Mouse (Mus musculus) activated CD4-positive, CD25-positive, alpha-beta regulatory T cell, adult 4 months (primary cell): ENCODE measurements around the gene Ncor2. TPM values are rescaled to one million over a fixed set of nuclear protein-coding genes. Genes with fewer than 3 reads are reported as not detected.
"Not testable (repeated sequence)": the region's sequence is repeated elsewhere in the genome, so short reads cannot be mapped to it uniquely, and the experiment has no call there.

Experiments
- ATAC-seq: one replicate; pipeline ENCODE4 v1.8.0; 2017
- polyA plus RNA-seq, 2 experiments: library from polyadenylated mRNA; unstranded; fragments of 100-300 nt; shearing (Covaris generic); gene quantifications; one replicate each; pipeline ENCODE4 v1.2.1; 2017

The Ncor2 gene
- 1 to 10 TPM; 2.9 to 8.0 TPM for polyA plus RNA-seq

DNA sequence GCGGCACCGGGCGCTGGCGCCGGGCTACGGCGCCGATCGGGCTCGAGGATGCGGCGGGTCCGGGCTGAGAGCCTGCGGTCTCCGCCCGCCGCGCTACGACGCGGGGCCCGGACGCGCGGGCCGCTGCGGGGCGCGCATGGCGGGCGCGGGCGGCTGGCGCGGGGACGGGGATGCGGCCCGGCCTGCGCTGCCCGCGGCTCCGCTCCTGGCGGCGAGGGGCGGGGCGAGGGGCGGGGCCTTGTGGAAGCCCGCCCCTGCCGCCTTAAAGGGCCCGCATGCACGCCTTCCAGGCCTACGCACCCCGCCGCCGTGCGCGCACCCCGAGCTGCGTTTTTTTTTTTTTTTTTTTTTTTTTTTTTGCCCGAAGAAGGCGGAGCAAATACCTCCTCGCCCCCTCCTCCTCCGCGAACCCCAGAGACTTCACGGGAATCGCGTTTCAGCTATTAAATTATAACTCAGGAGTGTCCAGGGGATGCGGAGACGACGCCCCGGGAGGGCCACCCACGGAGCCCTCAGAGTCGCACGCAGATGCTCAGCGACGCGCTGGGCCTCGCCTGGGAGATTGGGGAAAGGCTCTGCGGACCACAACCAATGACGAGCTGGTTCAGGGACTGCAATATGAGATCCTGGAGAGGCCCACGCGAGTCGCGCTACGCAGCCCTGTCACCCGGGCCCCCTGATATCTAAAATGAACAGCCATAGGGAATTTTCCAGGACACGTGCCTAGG lies at the start of gene Ncor2:
TSS of gene Ncor2 (minus strand) at position 213 of the 728 bp plus-strand sequence.
- ATAC-seq = peak; percentile 43

DNA sequence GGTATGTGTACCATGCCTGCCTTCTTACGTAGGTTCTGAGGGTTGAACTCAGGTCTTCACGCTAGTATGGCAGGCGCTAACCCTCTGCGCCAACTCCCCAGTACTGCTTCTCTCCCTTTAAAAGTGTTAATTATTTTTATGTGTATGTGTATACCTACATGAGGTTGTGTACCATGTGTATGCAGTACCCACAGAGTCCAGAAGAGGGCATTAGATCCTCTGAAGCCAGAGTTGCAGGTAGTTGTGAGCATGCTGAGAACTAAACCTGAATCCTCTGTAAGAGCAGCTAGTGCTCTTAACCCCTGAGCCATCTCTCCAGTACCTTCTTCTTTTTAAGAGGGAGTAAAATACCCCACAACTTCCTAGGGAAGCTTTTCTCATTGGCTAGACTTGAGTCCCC lies 48.7 kb upstream of the Ncor2 start:
- ATAC-seq = no peak

DNA sequence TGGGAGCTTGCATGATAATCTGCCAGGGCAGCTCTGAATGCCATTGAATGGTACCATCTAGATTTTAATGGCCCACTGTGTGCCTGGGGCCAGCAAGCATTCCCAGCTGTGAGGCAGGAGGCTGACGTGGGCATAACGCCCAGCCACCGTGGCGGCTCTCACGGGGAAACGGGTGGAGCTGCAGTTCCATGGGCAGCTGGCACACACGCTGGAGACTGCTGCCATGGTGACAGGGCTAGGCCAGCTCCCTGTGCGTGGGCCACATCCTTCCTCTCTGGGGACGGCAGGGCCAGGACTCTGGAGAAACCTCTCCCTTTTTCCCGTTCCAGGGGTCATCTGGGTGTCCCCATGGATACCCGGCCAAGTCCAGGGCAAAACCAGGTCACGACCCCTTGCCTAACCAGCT lies 47.2 kb upstream of the Ncor2 start:
- no peak for ATAC-seq

DNA sequence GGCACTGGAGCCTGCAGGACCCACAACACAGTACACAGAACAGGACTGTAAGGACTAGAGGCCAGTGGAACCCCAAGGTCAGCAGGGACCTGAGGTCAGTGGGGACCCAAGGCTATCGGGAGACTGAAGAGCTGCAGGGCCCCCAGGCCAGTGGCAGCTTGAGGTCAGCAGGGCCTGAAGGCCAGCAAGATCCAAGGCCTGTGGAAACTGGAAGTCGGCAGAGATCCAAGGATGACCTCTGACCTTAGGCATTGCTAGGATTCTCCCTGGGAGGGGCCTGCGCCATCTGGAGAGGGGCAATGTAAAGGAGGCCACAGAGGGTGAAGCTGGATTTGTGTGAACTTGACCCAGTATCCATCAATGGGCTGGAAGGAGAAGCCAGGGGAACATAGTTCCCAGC lies 45.9 kb upstream of the Ncor2 start:
- no peak for ATAC-seq

DNA sequence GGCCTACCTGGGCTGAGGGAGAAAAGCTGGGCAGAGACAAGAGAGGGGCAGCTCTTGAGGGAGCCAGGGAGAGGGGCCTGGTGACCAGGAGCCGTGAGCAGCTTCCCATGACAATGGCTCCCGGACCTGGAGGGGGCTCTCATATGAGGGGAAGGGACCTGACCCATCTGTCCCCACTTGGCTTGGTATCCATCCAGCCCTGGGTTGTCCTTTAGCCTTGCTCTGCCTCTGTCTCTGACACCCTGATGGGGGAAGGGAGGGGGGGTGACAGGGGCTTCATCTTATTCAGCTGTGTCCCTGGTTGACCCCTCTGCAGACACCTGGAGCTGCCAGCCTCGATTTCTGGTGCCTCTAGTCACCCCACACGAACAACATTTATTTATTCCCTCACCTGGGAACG lies 44.9 kb upstream of the Ncor2 start:
- no peak for ATAC-seq

DNA sequence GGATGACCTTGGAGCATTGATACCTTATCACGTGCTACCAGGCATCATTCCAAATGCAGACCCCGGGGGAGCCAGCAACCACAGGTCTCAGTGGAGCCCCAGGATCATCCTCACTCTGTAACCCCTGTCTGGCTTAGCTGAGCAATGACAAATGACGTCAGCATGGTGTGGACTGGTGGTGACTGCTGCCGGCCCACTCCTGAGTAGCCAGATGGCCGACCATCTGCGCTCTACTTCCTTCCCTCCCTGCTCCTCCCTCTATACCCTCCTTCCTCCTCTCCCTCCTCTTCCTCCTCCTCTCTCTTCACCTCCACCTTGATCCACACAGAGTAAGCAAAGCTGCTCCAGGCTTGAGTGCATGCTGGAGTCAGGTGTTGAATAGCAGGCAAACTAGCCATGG lies 43.7 kb upstream of the Ncor2 start:
- no peak for ATAC-seq

DNA sequence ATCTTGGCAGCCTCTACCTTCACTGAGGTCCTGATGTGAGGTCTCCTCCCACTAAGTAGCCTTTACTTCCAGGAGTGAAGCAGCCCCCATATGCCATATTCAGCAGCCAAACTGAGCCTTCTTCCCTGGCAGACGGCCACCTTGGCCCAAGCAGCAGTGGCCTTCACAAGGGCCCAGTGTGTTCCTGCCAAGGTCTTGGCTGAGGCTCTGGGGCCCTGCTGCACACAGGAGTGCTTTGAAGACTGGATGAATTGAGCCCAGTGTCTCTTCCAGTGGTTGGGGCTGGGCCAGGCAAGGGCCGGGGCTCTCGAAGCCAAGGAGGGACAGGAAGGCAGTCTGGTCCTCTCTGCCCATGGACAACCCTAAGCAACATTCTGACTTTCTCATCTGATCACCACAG lies 42.8 kb upstream of the Ncor2 start:
- no peak for ATAC-seq

DNA sequence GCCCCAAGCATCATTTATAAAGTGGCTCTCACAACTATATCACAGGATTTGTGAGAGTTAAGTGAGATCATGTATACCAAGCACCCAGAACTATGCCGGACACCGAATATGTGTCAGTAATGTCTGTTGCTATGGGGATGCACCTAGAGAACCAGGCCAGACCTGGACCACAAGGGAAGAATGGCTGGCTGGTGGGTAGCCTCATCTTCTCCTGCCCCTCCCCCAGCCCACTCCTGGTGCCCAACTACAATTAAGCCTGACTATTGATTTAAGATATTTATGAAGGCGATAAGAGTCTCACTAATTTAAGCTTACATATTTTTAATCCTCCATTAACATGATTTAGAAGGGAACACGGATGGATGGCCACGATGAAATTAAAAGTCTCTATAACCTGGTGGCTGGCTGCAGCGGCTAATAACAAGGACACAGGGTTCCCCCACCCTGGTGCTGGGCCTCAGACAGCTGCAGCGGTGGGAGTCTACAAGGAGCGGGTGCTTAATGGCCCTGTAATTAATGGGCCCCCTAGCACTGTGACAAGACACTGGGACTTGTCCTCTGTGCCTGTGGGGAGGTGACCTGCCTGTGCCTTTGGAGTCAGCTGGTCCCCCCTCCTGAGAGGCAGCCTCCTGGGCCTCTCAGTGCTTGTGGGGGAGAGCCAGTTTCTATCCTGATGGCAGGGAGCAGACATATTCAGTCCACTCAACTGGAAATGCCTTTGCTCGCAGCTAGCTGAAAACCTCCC lies 38.6 kb upstream of the Ncor2 start:
- no peak for ATAC-seq

DNA sequence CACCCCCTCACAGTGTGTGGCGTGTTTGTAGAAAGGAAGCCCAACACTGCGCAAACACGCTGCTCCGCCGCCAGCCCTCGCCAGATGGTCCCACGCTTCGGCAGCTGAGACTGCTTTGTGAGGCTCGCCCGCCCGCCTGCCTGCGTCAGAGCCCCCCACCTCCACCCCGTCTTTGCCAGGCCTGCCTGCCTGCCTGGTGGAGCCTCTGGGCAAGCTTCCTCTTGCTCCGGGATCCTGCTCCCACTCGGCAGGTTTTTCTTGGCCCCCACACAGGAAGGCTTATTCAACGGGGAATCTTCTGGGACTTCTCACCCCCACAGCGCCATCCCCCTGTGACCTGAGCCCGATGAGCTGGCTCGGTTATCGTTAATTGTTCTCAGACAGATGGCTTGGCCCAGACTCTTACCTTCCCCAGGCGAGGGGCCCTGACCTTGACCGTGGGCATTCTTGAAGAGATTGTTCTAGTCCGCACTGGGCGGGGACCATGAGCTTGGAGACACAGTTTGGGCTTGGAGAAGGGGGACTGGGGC lies 37.0 kb upstream of the Ncor2 start:
- no peak for ATAC-seq

DNA sequence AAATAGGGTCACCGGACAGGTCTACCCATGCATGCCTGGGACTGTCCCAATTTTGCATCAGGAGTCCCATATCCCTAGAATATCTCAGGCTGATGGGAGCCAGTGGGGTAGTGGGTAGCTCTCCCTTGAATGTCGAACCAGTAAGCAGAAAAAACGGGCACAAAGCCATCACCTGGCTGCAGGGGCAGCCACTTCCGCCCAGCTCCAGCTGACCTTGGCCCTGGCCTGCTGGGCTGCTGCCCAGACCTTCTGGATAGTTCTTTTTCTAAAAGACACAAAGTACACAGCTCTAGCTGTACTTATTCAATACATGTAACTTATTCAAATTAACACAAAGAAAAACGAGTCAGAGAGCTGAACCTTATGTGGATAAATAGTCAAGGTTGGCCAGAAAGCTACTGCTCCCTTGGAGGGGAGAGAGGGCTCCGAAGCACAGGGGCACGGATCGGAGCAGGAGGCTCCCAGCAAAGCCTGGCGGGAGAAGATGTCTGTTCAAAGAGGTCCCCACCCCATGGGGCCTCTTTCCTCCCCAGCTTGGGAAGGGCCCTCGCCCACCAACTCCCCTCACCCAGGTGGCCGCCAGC lies 36.4 kb upstream of the Ncor2 start:
- ATAC-seq = no peak

DNA sequence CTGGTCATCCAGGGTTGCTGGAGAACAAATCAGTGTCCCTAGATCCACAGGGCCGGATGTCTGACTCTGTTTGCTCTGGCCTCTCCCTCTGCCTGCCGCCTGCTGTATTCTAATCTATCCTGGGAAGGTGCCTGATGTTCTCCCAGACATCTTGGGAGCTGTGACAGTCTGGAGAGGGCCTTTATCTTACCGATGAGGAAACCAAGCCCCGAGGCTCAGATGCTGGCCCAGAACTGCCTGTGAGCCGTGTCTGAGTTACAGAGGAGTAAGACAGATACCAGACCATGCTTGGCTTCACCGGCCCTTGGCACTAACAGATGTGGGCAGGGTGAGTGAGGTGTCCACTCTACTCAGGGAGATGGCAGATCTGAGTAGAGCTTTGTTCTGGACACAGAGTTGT lies 35.0 kb upstream of the Ncor2 start:
- no peak for ATAC-seq

DNA sequence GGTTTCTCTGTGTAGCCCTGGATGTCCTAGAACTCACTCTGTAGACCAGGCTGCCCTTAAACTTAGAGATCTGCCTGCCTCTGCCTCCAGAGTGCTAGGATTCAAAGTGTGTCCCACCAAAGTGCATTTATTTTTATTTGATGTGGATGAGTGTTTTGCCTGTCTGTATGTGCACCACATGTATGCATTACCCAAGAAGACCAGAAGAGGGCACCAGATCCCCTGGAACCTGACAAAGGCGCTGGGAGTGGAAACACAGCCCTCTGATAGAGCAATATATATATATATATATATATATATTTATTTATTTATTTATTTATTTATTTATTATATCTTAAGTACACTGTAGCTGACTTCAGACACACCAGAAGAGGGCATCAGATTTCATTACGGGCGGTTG lies 25.9 kb upstream of the Ncor2 start:
- not testable (repeated sequence) for ATAC-seq

DNA sequence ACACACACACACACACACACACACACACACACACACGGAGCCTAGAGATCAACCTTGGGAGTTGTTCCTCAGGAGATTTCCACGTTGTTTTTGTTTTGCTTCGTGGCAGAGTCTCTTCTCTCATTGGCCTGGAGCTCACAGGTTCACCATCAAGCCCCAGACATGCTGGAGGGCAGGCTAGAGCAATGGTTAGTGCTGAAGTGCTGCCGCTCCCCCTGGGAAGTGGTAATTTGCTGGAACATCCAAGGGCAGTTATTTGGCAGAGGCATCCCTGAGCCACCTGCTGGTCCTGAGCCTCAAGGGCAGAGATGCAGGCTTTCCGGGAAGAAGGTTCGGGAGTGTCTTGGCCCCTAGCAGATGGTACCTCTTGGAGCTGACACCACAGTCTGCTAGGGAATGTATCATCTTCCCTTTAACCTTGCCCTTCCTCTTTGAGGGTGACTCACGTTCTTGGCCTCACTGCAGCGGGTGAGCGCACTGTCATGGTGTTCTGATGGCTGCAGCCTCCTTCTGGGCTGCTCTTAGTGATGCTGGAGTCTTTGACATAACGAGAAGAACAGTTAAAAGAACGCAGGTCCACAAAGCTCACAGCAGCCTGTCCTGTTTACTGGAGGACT lies 25.3 kb upstream of the Ncor2 start:
- ATAC-seq = no peak

DNA sequence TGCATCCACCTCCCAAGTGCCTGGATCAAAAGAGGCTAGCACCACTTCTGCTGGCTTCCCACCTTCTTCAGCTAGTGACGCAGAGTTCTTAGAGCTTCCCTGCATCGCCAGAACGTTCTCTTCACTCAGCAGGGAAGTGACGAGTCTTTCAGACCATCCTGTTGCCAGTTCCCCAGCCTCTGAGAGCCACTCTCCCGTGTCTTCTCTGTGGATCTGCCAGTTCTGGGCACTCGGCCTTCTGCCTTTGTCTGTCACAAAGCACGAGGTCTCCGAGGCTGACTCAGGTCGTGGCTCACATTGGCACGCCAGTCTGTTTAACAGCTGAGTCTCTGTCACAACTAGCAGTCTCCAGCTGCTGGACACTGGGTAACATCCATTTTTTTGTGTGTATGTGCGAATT lies 24.7 kb upstream of the Ncor2 start:
- no peak for ATAC-seq

DNA sequence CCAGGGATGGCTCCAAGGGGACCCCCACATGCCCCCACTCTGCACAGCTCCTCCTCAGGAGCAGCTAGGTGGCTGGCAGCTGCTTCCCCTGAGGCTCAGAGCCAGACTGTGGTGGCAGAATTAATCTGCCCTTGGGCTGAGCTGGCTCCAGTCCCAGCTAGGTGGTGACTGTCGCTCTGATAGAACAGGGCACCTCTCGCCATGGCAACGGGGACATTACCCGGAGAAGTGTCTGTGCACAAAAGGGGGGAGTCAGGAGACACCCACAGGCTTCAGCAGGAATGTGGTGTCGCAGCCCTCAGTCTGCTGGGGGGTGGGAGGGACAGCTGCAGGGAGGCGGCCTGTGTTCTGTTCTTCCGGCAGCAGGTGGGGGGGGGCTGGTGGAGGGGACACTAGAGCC lies 24.1 kb upstream of the Ncor2 start:
- ATAC-seq = no peak

DNA sequence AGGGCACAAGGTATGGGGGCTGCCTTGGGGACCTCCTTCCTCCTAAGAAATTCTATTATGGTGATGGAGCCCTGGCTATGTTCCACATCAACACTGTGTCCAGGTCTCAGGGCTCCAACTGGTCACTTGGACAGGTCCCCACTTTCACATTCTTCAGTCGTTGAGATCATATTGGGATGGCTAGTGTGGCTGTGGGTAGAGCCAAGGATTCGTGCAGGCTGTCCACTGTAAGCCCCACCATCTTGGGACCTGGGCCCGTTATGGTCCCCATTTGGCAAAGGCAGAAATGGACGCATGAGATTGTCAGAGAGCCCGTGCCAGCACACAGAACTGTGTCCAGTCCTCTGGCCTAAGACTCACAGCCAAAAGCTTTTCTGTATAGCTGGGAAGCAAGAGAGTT lies 23.1 kb upstream of the Ncor2 start:
- ATAC-seq = no peak

DNA sequence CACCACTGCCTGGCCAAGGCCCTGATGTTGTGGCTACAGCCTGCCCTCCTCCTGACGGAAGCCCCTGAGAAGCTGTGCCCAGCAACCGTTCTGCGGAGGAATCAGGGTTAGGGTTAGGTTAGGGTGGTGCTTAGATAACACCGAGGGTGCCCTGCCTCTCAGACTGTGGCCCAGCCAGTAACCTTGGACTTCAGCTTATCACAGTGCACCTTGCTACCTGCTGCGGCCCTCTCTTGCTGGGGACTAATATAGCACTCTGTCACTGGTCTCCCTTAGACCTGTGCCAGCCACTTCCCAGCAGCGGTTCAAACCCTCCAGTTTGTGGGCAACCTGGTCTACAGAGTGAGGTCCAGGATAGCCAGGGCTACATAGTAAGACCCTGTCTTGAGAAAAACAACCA lies 20.1 kb upstream of the Ncor2 start:
- no peak for ATAC-seq

DNA sequence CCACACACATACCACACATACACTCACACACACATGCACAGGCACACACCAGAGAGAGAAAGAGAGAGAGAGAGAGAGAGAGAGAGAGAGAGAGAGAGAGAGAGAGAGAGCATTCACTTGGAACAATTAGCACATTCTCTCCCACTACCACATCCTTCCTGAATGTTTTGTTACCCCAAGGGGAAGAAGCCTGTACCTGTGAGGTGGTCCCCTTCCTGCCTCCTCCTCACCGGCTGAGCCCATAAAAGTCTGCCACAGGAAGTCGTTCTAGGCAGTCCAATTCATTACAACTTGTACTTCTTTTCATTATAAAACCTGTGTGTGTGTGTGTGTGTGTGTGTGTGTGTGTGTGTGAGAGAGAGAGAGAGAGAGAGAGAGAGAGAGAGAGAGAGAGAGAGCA lies 18.3 kb upstream of the Ncor2 start:
- ATAC-seq = not testable (repeated sequence)

DNA sequence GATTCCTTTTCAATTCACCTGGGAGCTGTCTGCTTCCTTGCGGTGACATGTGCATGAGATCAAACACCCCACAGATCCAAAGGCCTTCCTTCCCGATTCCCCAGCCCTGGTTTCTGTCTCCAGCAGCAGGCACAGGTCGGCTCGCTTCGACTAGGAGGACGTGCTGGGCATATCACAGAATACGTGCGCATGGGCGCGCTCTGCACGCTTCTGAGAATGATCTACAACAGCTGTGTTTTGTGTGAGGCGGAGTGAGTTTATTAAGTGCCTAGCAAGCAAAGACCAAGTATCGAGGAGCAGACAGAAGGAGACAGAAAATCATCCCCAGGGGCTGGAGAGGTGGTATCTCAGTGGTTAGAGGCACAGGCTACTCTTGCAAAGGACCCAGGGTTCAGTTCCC lies 17.0 kb upstream of the Ncor2 start:
- no peak for ATAC-seq

DNA sequence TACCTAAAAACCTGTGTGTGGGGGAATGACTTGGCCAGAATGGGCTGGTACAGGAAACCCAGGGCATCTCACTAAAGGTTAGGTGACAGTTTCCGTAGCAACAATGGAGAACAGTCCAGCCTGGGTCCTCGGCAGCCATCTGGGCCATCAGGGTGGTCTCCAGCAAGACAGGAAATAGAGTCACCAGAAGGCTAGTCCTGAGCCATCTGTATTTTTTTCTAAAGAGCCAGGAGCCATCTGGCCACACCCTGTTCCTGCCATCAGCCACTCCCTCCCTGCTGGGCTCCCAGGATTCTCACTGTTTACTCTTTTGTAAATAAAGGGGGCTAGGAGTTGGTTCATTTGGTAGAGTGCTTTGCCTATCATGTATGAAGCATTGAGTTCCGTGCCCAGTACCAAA lies 16.1 kb upstream of the Ncor2 start:
- ATAC-seq = no peak

DNA sequence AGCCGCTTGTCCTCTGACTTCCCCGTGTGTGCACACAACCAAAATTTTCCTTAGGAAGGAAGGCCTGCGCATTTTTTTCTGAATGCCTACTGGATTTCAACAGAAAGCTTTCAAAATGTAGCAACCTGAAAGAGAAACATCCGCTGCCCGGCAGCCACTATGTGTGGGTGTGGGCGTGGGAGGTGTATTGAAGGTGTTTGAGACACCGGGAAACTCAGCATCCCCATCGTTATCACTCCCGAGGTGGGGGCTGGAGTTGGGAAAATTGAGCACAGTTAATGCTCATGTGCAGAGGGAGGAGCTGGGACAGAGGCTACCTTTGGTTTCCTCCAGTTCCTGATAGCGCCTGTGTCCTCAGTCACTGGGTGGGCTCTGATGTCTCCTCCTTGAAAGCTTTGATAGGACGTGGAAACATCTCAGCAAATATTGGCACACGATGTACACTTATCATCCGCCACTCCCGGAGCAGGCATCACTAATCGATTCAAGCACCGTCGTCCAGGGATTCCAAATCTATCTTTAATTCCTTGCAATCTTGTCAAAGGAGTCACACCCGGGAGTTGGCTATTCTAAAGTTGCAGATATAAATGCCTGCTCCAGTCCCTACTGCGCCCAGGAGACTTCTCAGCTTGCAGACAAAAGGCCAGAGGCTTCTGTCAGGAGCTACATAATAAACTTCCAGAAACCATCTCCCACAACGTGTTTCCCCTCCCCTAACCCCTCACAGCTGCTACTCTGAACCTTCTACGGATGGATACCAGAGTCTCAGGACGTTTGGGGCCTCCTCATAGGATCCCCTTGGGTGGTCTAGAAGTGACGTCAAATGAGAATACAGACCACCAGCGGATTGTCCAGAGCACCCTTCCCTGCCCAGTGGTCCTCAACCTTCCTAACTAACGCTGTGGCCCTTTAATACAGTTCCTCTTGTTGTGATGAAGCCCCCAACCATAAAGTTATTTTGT lies 14.7 kb upstream of the Ncor2 start:
- ATAC-seq = no peak

DNA sequence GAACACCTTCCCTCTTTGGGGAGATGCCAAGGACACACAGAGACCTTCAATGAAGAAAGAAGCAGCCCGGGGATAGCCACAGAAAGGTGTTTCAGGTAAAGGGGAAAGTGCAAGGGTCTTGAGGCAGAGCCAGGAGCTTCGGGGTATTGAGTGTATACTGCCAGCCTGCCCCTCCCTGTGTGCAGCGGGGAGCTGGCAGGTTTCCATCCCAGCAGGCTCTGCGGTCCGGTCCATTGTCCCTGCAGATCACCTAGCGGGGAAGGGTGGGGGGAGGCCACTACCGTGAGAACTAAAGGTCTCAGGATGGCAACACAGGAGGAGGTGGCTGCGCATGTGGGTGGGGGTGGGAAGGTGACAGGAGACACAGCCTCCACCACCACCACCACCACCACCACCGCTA lies 12.6 kb upstream of the Ncor2 start:
- no peak for ATAC-seq
